Mouse (Mus musculus): ENCODE measurements around the gene Taf12. TPM values are rescaled to one million over a fixed set of nuclear protein-coding genes. Genes with fewer than 3 reads are reported as not detected.
"Not testable (repeated sequence)": the region's sequence is repeated elsewhere in the genome, so short reads cannot be mapped to it uniquely, and the experiment has no call there.

Taf12 gene
- polyA plus RNA-seq, 2 experiments = 24.5 to 48.7 TPM

GRCm38 (mm10) chr4:132299849-132300248 lies 25.7 kb downstream of the Taf12 start:
- Histone ChIP-seq H3K36me3 (replicated peaks; ENCODE audit: control insufficient read depth, insufficient read depth, low read depth) (no peaks in the 10 kb centered on the region), H3K9ac (replicated peaks) (no peak overlapping the region), H3K27me3 (ENCODE audit: control insufficient read depth, insufficient read depth, low read length) (no peaks in the 10 kb centered on the region), H3K4me3 (ENCODE audit: insufficient read depth in 1 of 2, low read depth in 2 of 2, low read length in 2 of 2) (no peak overlapping the region), H3K9me3 (ENCODE audit: control insufficient read depth, low read length) (no peaks in the 10 kb centered on the region), H3K4me1 (replicated peaks; ENCODE audit: control insufficient read depth in 2 of 2, insufficient read depth in 2 of 2, low read length in 1 of 2) (peaks cover 3 to 7% of the 10 kb centered on the region in 2 experiments; a peak in 3 of 4 replicates), H3K4me2 (ENCODE audit: low read depth) (no peak overlapping the region), H3K27ac (no peak overlapping the region)
- no peak for TF ChIP-seq EP300 (IDR thresholded peaks at IDR 0.05; ENCODE audit: low read depth)
- DNase-seq (ENCODE audit: low read depth in 3 of 3, low spot score in 3 of 3) (no peak), ATAC-seq (ENCODE audit: insufficient read depth) (no peak)
- WGBS (ENCODE audit: insufficient replicate concordance) = 84% methylated on average over 1 of the region's 1 CpGs

GRCm38 (mm10) chr4:132301486-132301885 lies 27.3 kb downstream of the Taf12 start:
- WGBS (ENCODE audit: insufficient replicate concordance) = 76% methylated on average over 6 of the region's 6 CpGs
- DNase-seq (ENCODE audit: low read depth in 3 of 3, low spot score in 3 of 3) = no peak

GRCm38 (mm10) chr4:132301965-132302938 lies 28.1 kb downstream of the Taf12 start:
- Histone ChIP-seq H3K4me3 (ENCODE audit: insufficient read depth in 1 of 2, low read depth in 2 of 2, low read length in 2 of 2) (peak overlapping the region; percentile 55 to 64), H3K27me3 (ENCODE audit: control insufficient read depth, insufficient read depth, low read length) (no peaks in the 10 kb centered on the region), H3K9ac (replicated peaks) (peak overlapping the region; percentile 65), H3K9me3 (ENCODE audit: control insufficient read depth, low read length) (no peaks in the 10 kb centered on the region), H3K4me2 (ENCODE audit: low read depth) (peak overlapping the region; percentile 78), H3K4me1 (replicated peaks; ENCODE audit: control insufficient read depth in 2 of 2, insufficient read depth in 2 of 2, low read length in 1 of 2) (peaks cover 3 to 15% of the 10 kb centered on the region in 2 experiments; a peak in 3 of 4 replicates), H3K36me3 (replicated peaks; ENCODE audit: control insufficient read depth, insufficient read depth, low read depth) (no peaks in the 10 kb centered on the region), H3K27ac (no peak overlapping the region)
- DNase-seq (ENCODE audit: low read depth in 3 of 3, low spot score in 3 of 3) = no peak
- ATAC-seq (ENCODE audit: insufficient read depth) = no peak
- TF ChIP-seq CTCF (IDR thresholded peaks at IDR 0.05; ENCODE audit: low read depth) (no peak), EP300 (IDR thresholded peaks at IDR 0.05; ENCODE audit: low read depth) (no peak)
- WGBS (ENCODE audit: insufficient replicate concordance) = 56% methylated on average over 16 of the region's 16 CpGs

More at GRCm38 (mm10) chr4:132301486-132301885, 27.3 kb downstream of the Taf12 start:
- no peak overlapping the region for H3K4me3 ChIP-seq (ENCODE audit: insufficient read depth in 1 of 2, low read depth in 2 of 2, low read length in 2 of 2)
- H3K4me2 ChIP-seq (ENCODE audit: low read depth) = no peak overlapping the region
- peaks cover 3 to 15% of the 10 kb centered on the region in 2 experiments; a peak in 3 of 4 replicates for H3K4me1 ChIP-seq (replicated peaks; ENCODE audit: control insufficient read depth in 2 of 2, insufficient read depth in 2 of 2, low read length in 1 of 2)
- ATAC-seq (ENCODE audit: insufficient read depth) = no peak
- H3K9ac ChIP-seq (replicated peaks) = no peak overlapping the region
- no peak overlapping the region for H3K27ac ChIP-seq
- TF ChIP-seq EP300 (IDR thresholded peaks at IDR 0.05; ENCODE audit: low read depth) (no peak), CTCF (IDR thresholded peaks at IDR 0.05; ENCODE audit: low read depth) (no peak)
- H3K9me3 ChIP-seq (ENCODE audit: control insufficient read depth, low read length) = no peaks in the 10 kb centered on the region
- H3K36me3 ChIP-seq (replicated peaks; ENCODE audit: control insufficient read depth, insufficient read depth, low read depth) = no peaks in the 10 kb centered on the region
- no peaks in the 10 kb centered on the region for H3K27me3 ChIP-seq (ENCODE audit: control insufficient read depth, insufficient read depth, low read length)

DNA sequence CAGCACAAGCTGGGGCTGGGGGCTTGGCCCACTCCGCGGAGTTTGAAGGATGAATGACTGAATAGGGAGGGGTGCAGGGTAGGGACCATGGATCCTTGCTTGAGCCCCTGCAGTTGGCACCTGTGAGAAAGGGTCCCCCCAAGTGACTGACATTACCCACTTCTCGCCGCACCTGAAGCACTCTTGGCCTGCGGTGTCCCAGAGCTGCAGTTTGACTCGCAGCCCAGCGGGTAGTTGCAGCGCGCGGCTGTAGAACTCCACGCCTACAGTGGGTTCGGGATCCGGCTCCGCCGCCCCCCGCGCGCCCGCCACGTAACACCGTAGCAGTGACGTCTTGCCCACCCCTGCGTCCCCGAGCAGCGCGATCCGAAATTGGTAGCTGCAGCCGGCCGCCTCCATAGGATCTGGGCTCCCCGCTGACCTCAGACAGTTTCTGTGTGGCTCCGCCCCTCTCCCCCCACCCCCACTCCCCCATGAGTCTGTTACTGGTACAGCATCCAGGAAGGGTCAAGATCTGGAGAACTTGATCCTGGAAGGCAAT lies 28.8 kb downstream of the Taf12 start, which contains the start of gene Rab42:
TSS of gene Rab42 (minus strand) at position 447 of the 541 bp plus-strand sequence.
- Histone ChIP-seq H3K4me3 (ENCODE audit: insufficient read depth in 1 of 2, low read depth in 2 of 2, low read length in 2 of 2) (peak within 1 kb of the TSS; percentile 55 to 64), H3K36me3 (replicated peaks; ENCODE audit: control insufficient read depth, insufficient read depth, low read depth) (no peaks in the 10 kb centered on the region), H3K9me3 (ENCODE audit: control insufficient read depth, low read length) (no peaks in the 10 kb centered on the region), H3K4me1 (replicated peaks; ENCODE audit: control insufficient read depth in 2 of 2, insufficient read depth in 2 of 2, low read length in 1 of 2) (peaks cover 3 to 15% of the 10 kb centered on the region in 2 experiments; a peak in 3 of 4 replicates), H3K27me3 (ENCODE audit: control insufficient read depth, insufficient read depth, low read length) (no peaks in the 10 kb centered on the region), H3K4me2 (ENCODE audit: low read depth) (peak within 1 kb of the TSS; percentile 78), H3K27ac (no peak within 1 kb of the TSS), H3K9ac (replicated peaks) (peak within 1 kb of the TSS; percentile 65)
- DNase-seq (ENCODE audit: low read depth in 3 of 3, low spot score in 3 of 3) (peak; percentile 34 to 44 (median 43)), ATAC-seq (ENCODE audit: insufficient read depth) (peak; percentile 74)
- 1% methylated on average over 31 of the region's 31 CpGs for WGBS (ENCODE audit: insufficient replicate concordance)
- TF ChIP-seq EP300 (IDR thresholded peaks at IDR 0.05; ENCODE audit: low read depth) (no peak), CTCF (IDR thresholded peaks at IDR 0.05; ENCODE audit: low read depth) (no peak; the same call in 1 of the 2 replicates)

DNA sequence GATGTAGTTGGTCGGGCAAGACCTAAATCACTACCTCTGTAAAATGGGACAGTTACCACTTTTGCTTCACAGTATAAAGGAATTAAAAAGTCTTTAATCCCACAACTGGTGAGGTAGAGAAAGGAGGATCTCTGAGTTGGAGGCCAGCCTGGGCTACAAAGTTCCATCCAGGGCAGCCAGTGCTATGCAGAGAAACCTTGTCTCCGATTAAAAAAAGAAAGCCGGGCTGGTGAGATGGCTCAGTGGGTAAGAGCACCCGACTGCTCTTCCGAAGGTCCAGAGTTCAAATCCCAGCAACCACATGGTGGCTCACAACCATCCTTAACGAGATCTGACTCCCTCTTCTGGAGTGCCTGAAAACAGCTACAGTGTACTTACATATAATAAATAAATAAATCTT lies 29.3 kb downstream of the Taf12 start:
- Histone ChIP-seq H3K4me2 (ENCODE audit: low read depth) (peak overlapping the region; percentile 78), H3K4me1 (replicated peaks; ENCODE audit: control insufficient read depth in 2 of 2, insufficient read depth in 2 of 2, low read length in 1 of 2) (peaks cover 3 to 15% of the 10 kb centered on the region in 2 experiments; a peak in 3 of 4 replicates), H3K4me3 (ENCODE audit: insufficient read depth in 1 of 2, low read depth in 2 of 2, low read length in 2 of 2) (peak overlapping the region; percentile 55 to 64; a peak in 2 of 4 replicates), H3K9ac (replicated peaks) (peak overlapping the region; percentile 65; the same call in 1 of the 2 replicates)
- not testable (repeated sequence) for H3K36me3 ChIP-seq (replicated peaks; ENCODE audit: control insufficient read depth, insufficient read depth, low read depth); H3K27me3 ChIP-seq (ENCODE audit: control insufficient read depth, insufficient read depth, low read length); H3K9me3 ChIP-seq (ENCODE audit: control insufficient read depth, low read length); ATAC-seq (ENCODE audit: insufficient read depth); H3K27ac ChIP-seq; DNase-seq (ENCODE audit: low read depth in 3 of 3, low spot score in 3 of 3)
- 38% methylated on average over 6 of the region's 6 CpGs for WGBS (ENCODE audit: insufficient replicate concordance)

Measured in liver, embryonic 14.5 days (tissue).